Mouse (Mus musculus): ENCODE results near the gene Oaf.

GRCm38 (mm10) chr9:43200212-43200611 is 39.5 kb downstream of the Oaf start:
- no peak for TF ChIP-seq CTCF (conservative IDR thresholded peaks at IDR 0.05 in 1 of 2, IDR thresholded peaks at IDR 0.05 in 1 of 2; ENCODE audit: low read depth in 2 of 2, low read length in 2 of 2)
- no peak for TF ChIP-seq HCFC1 (IDR thresholded peaks at IDR 0.05; ENCODE audit: low read depth, low read length)
- no peak for TF ChIP-seq ZC3H11A (IDR thresholded peaks at IDR 0.05; ENCODE audit: low read depth, low read length)
- TF ChIP-seq RCOR1 (conservative IDR thresholded peaks at IDR 0.05; ENCODE audit: low read depth, low read length): no peak
- no peak for TF ChIP-seq UBTF (IDR thresholded peaks at IDR 0.05; ENCODE audit: low read depth, low read length)
- TF ChIP-seq ETS1 (conservative IDR thresholded peaks at IDR 0.05; ENCODE audit: low read depth, low read length): no peak
- no peak for TF ChIP-seq POLR2A (IDR thresholded peaks at IDR 0.05; ENCODE audit: low read depth, low read length)
- TF ChIP-seq MAX (IDR thresholded peaks at IDR 0.05; ENCODE audit: low read length): no peak
- TF ChIP-seq NRF1 (IDR thresholded peaks at IDR 0.05; ENCODE audit: low read depth, low read length): no peak
- TF ChIP-seq E2F4 (IDR thresholded peaks at IDR 0.05; ENCODE audit: insufficient replicate concordance, low read depth, low read length): no peak
- TF ChIP-seq ZMIZ1 (IDR thresholded peaks at IDR 0.05; ENCODE audit: low read depth, low read length): no peak
- TF ChIP-seq USF1 (IDR thresholded peaks at IDR 0.05; ENCODE audit: low read depth, low read length): no peak
- no peak for TF ChIP-seq JUND (conservative IDR thresholded peaks at IDR 0.05; ENCODE audit: low read depth, low read length)

All from CH12.LX (cell line).